In genomic region chr19:58455061-58455495, GRCm38 (mm10) we compare ENCODE assay signal across 9 mouse cellular contexts. TPM values are rescaled to one million over a fixed set of nuclear protein-coding genes. Genes with fewer than 3 reads are reported as not detected.
A peak's percentile ranks its signal among the peaks of the same experiment; 100 is the strongest.
DNase-seq lines count a peak whose midpoint lies in the region; ATAC-seq and TF ChIP-seq lines count a peak whose summit lies in the region.
"Had no signal": no experiment of that assay in that cellular context is flagged by ENCODE, and none has a peak within 500 bp of the region (broad histone marks: within the 10 kb centered on the region; RNA-seq: fewer than 3 reads in every experiment).

No protein-coding gene starts in this region.

- TF ChIP-seq CTCF in hindbrain, postnatal 0 days (IDR thresholded peaks at IDR 0.05; ENCODE audit: low read depth), result peak; percentile 35

- no peak for TF ChIP-seq POLR2A in limb, embryonic 14.5 days (IDR thresholded peaks at IDR 0.05; ENCODE audit: borderline replicate concordance, extremely low read depth, insufficient read depth, insufficient read length)

- peaks cover 0 to 5% of the 10 kb centered on the region in 2 experiments; a peak in 1 of 4 replicates for H3K4me1 ChIP-seq in ES-E14 (ENCODE audit: control insufficient read depth in 2 of 2, insufficient read depth in 2 of 2, low read length in 2 of 2, poor library complexity in 1 of 2)
- H3K4me1 ChIP-seq in forebrain, embryonic 15.5 days, result peaks cover 48% of the 10 kb centered on the region
- 0 out of 2 replicates have a peak, but pooled peaks cover 5% of the 10 kb centered on the region for H3K4me1 ChIP-seq in hindbrain, postnatal 0 days (ENCODE audit: insufficient read depth, low read length)
- H3K4me1 ChIP-seq in limb, embryonic 14.5 days (ENCODE audit: control insufficient read depth, insufficient read depth, low read length), result peaks cover 44% of the 10 kb centered on the region
- H3K4me1 ChIP-seq in midbrain, embryonic 16.5 days (ENCODE audit: control insufficient read depth, insufficient read depth, low read length), result peaks cover 40% of the 10 kb centered on the region

- WGBS in forebrain, embryonic 15.5 days, result under 1% methylated on average over 21 of the region's 21 CpGs
- WGBS in hindbrain, postnatal 0 days, result under 1% methylated on average over 21 of the region's 21 CpGs
- WGBS in limb, embryonic 14.5 days, result 0% methylated on average over 19 of the region's 21 CpGs
- WGBS in midbrain, embryonic 16.5 days, result 0% methylated on average over 21 of the region's 21 CpGs

- H3K4me3 ChIP-seq in ES-E14 (ENCODE audit: insufficient read depth in 1 of 2, low read depth in 1 of 2, low read length in 2 of 2, poor library complexity in 1 of 2, severe bottlenecking in 1 of 2), result peak overlapping the region; percentile 43 to 62
- peak overlapping the region; percentile 50 for H3K4me3 ChIP-seq in forebrain, embryonic 15.5 days
- peak overlapping the region; percentile 38 for H3K4me3 ChIP-seq in hindbrain, postnatal 0 days (ENCODE audit: low read length)
- H3K4me3 ChIP-seq in limb, embryonic 14.5 days (replicated peaks; ENCODE audit: low read length), result peak overlapping the region; percentile 53
- peak overlapping the region; percentile 50 for H3K4me3 ChIP-seq in midbrain, embryonic 16.5 days (ENCODE audit: low read depth, low read length)

- DNase-seq in CD4-positive, CD25-positive, alpha-beta regulatory T cell, adult 2 months (ENCODE audit: low read depth, low spot score), result peak; percentile 24
- peak; percentile 16 for DNase-seq in ES-E14 (ENCODE audit: low read depth, low spot score)
- peak; percentile 62 for DNase-seq in hindbrain, postnatal 0 days (ENCODE audit: low spot score)
- no peak for DNase-seq in limb, embryonic 14.5 days (ENCODE audit: low spot score)
- DNase-seq in thymus, postnatal 0 days (ENCODE audit: low spot score), result peak; percentile 62
- no peak for DNase-seq in adrenal gland, postnatal 4 days (ENCODE audit: low spot score in 2 of 2)

- ATAC-seq in forebrain, embryonic 15.5 days (replicated peaks), result peak; percentile 39; the same call in 1 of the 2 replicates
- peak; percentile 33 for ATAC-seq in hindbrain, postnatal 0 days
- ATAC-seq in limb, embryonic 14.5 days (ENCODE audit: low FRiP score, low read depth), result no peak
- ATAC-seq in midbrain, embryonic 16.5 days, result peak; percentile 61

- no peaks in the 10 kb centered on the region for H3K9me3 ChIP-seq in ES-E14 (ENCODE audit: control insufficient read depth, insufficient read depth, low read depth, low read length)
- no peaks in the 10 kb centered on the region for H3K9me3 ChIP-seq in forebrain, embryonic 15.5 days
- no peaks in the 10 kb centered on the region for H3K9me3 ChIP-seq in hindbrain, postnatal 0 days (ENCODE audit: low read length)
- no peaks in the 10 kb centered on the region for H3K9me3 ChIP-seq in limb, embryonic 14.5 days (ENCODE audit: control insufficient read depth, low read length)
- H3K9me3 ChIP-seq in midbrain, embryonic 16.5 days (replicated peaks; ENCODE audit: control insufficient read depth, low read length, poor library complexity, severe bottlenecking), result no peaks in the 10 kb centered on the region

- H3K36me3 ChIP-seq in ES-E14 (ENCODE audit: control insufficient read depth, insufficient read depth, low read length, poor library complexity, severe bottlenecking), result no peaks in the 10 kb centered on the region
- H3K36me3 ChIP-seq in forebrain, embryonic 15.5 days, result no peaks in the 10 kb centered on the region
- H3K36me3 ChIP-seq in hindbrain, postnatal 0 days (ENCODE audit: insufficient read depth, low read length), result no peaks in the 10 kb centered on the region
- no peaks in the 10 kb centered on the region for H3K36me3 ChIP-seq in limb, embryonic 14.5 days (ENCODE audit: control insufficient read depth, insufficient read depth, low read length)
- no peaks in the 10 kb centered on the region for H3K36me3 ChIP-seq in midbrain, embryonic 16.5 days (ENCODE audit: control insufficient read depth, insufficient read depth, low read length)

- H3K27ac ChIP-seq in ES-E14 (ENCODE audit: insufficient read depth, low read depth, low read length, poor library complexity, severe bottlenecking), result no peak overlapping the region
- H3K27ac ChIP-seq in forebrain, embryonic 15.5 days (replicated peaks), result peak overlapping the region; percentile 42
- H3K27ac ChIP-seq in hindbrain, postnatal 0 days, result peak overlapping the region; percentile 49; the same call in 1 of the 2 replicates
- H3K27ac ChIP-seq in limb, embryonic 14.5 days (replicated peaks; ENCODE audit: low read depth, low read length), result no peak overlapping the region
- H3K27ac ChIP-seq in midbrain, embryonic 16.5 days (ENCODE audit: low read length), result peak overlapping the region; percentile 82

- H3K9ac ChIP-seq in ES-E14 (ENCODE audit: insufficient read depth, low read depth, low read length, poor library complexity, severe bottlenecking), result peak overlapping the region; percentile 7; the same call in 1 of the 2 replicates
- H3K9ac ChIP-seq in forebrain, embryonic 15.5 days (replicated peaks), result peak overlapping the region; percentile 48
- H3K9ac ChIP-seq in hindbrain, postnatal 0 days (replicated peaks; ENCODE audit: low read length), result peak overlapping the region; percentile 39; the same call in 1 of the 2 replicates
- peak overlapping the region; percentile 51 for H3K9ac ChIP-seq in limb, embryonic 14.5 days (ENCODE audit: low read depth, low read length, severe bottlenecking)
- H3K9ac ChIP-seq in midbrain, embryonic 16.5 days (ENCODE audit: low read depth, low read length), result peak overlapping the region; percentile 67

- H3K4me2 ChIP-seq in forebrain, embryonic 15.5 days (replicated peaks), result peak overlapping the region; percentile 94
- peak overlapping the region; percentile 58 for H3K4me2 ChIP-seq in hindbrain, postnatal 0 days (ENCODE audit: low read depth, low read length)
- H3K4me2 ChIP-seq in limb, embryonic 14.5 days (replicated peaks; ENCODE audit: low read depth, low read length, severe bottlenecking), result peak overlapping the region; percentile 98
- H3K4me2 ChIP-seq in midbrain, embryonic 16.5 days (ENCODE audit: low read length), result peak overlapping the region; percentile 92

- in situ Hi-C loops in ES-E14 (cut with MboI; ENCODE audit: low sequenced_read_pairs in 2 of 2, unreplicated experiment in 2 of 2), result no loop called here

- peaks cover 27% of the 10 kb centered on the region for H3K27me3 ChIP-seq in forebrain, embryonic 15.5 days
- H3K27me3 ChIP-seq in hindbrain, postnatal 0 days (ENCODE audit: insufficient read depth, low read length), result no peaks in the 10 kb centered on the region; the same call in 1 of the 2 replicates
- H3K27me3 ChIP-seq in limb, embryonic 14.5 days (ENCODE audit: control insufficient read depth, insufficient read depth, low read length), result peaks cover 46% of the 10 kb centered on the region
- H3K27me3 ChIP-seq in midbrain, embryonic 16.5 days (ENCODE audit: control insufficient read depth, insufficient read depth, low read depth, low read length), result peaks cover 4% of the 10 kb centered on the region

TF ChIP-seq in ES-E14, 5 proteins besides CTCF, POLR2A, EP300 and RAD21:
- TF ChIP-seq MAFK (IDR thresholded peaks at IDR 0.05; ENCODE audit: insufficient read depth, low read depth, low read length) (no peak), ZNF384 (IDR thresholded peaks at IDR 0.05; ENCODE audit: low read depth, low read length) (no peak), HCFC1 (IDR thresholded peaks at IDR 0.05; ENCODE audit: borderline replicate concordance, insufficient read depth, low read length) (0 out of 2 replicates have a peak, but pooled peaks have one; percentile 1), ZC3H11A (IDR thresholded peaks at IDR 0.05; ENCODE audit: borderline replicate concordance, low read depth, low read length) (no peak)
TF ChIP-seq in ES-E14: peak in this region for 1.

RNA-seq across cellular contexts. Expression of gene Gfra1, which starts 0.6 kb away (rescaled TPM):
- total RNA-seq in ES-E14 (2012; rRNA removed), result 3.5 and 6.3 TPM in 2 replicates
- polyA plus RNA-seq in forebrain, embryonic 15.5 days (2015; fragmentation: Nextera tagmentation; extraction: Ambion mirVana), result 12.1 and 12.6 TPM in 2 replicates
- total RNA-seq in hindbrain, postnatal 0 days (2014; rRNA removed), result 59.8 and 63.9 TPM in 2 replicates
- 31.4 and 32.3 TPM in 2 replicates for polyA plus RNA-seq in hindbrain, postnatal 0 days (2015; fragmentation: Nextera tagmentation; extraction: Ambion mirVana)
- polyA plus RNA-seq in limb, embryonic 14.5 days (2012; rRNA removed), result 19.5 and 20.3 TPM in 2 replicates
- 18.5 and 19.9 TPM in 2 replicates for polyA plus RNA-seq in limb, embryonic 14.5 days (2014; fragmentation: Nextera tagmentation; extraction: Ambion mirVana)
- 36.2 and 45.0 TPM in 2 replicates for polyA plus RNA-seq in midbrain, embryonic 16.5 days (2015; fragmentation: Nextera tagmentation; extraction: Ambion mirVana)
- 32.6 and 36.2 TPM in 2 replicates for polyA plus RNA-seq in thymus, postnatal 0 days (2015; fragmentation: Nextera tagmentation; extraction: Ambion mirVana)
- total RNA-seq in adrenal gland, postnatal 4 days (2021), result 1 to 10 TPM; 6.7 to 8.2 TPM

RNA-seq across cellular contexts. Expression of gene Ccdc172, which starts 56.7 kb away (rescaled TPM):
- 1.2 and 3.5 TPM in 2 replicates for total RNA-seq in ES-E14 (2012; rRNA removed)
- not detected in 2 replicates for polyA plus RNA-seq in forebrain, embryonic 15.5 days (2015; fragmentation: Nextera tagmentation; extraction: Ambion mirVana)
- not detected in 2 replicates for total RNA-seq in hindbrain, postnatal 0 days (2014; rRNA removed)
- polyA plus RNA-seq in hindbrain, postnatal 0 days (2015; fragmentation: Nextera tagmentation; extraction: Ambion mirVana), result not detected in 2 replicates
- not detected in 2 replicates for polyA plus RNA-seq in limb, embryonic 14.5 days (2012; rRNA removed)
- polyA plus RNA-seq in limb, embryonic 14.5 days (2014; fragmentation: Nextera tagmentation; extraction: Ambion mirVana), result not detected in 2 replicates
- polyA plus RNA-seq in midbrain, embryonic 16.5 days (2015; fragmentation: Nextera tagmentation; extraction: Ambion mirVana), result not detected in 2 replicates
- not detected in 2 replicates for polyA plus RNA-seq in thymus, postnatal 0 days (2015; fragmentation: Nextera tagmentation; extraction: Ambion mirVana)
- total RNA-seq in adrenal gland, postnatal 4 days (2021), result not detected
- total RNA-seq: left cerebral cortex, postnatal 10 days had no signal

Comparison
In these comparisons a context has a peak if more than half of its experiments do, and no peak if none do; other contexts are left out.
1. DNase-seq: peak in CD4-positive, CD25-positive, alpha-beta regulatory T cell, adult 2 months (single experiment), ES-E14 (single experiment), hindbrain, postnatal 0 days (single experiment) and thymus, postnatal 0 days (single experiment); none in limb, embryonic 14.5 days (single experiment) and adrenal gland, postnatal 4 days (0 of 2).
2. H3K27ac ChIP-seq: peak in forebrain, embryonic 15.5 days (single experiment), hindbrain, postnatal 0 days (single experiment) and midbrain, embryonic 16.5 days (single experiment); none in ES-E14 (single experiment) and limb, embryonic 14.5 days (single experiment).
3. H3K9ac ChIP-seq: peak in every context shown above with its lines; median percentile 67 in midbrain, embryonic 16.5 days; 51 in limb, embryonic 14.5 days; 48 in forebrain, embryonic 15.5 days; 39 in hindbrain, postnatal 0 days; 7 in ES-E14.
4. Peak in every context shown above with its lines, with median percentiles within 50 percentile points of each other: H3K4me3 ChIP-seq and H3K4me2 ChIP-seq.